Mouse (Mus musculus) embryonic facial prominence, embryonic 11.5 days (tissue): ENCODE measurements at regions not wholly inside any gene's neighbourhood (a gene's known extent, or its start where the extent isn't known, plus 50 kb on each side); places are given as distances from the start of the nearest gene placed in this dataset.

Source experiments
- ATAC-seq: fragments of 200-750 bp; cut with Nextera tagmentation; replicated peaks from 2 replicates; pipeline ENCODE4 v1.8.0; 2017; ENCODE audit warnings: low read depth; ENCODE audit not compliant: insufficient number of reproducible peaks, low FRiP score, low TSS enrichment
- DNase-seq: peaks from one replicate; pipeline ENCODE4 v3.0.0-alpha.2; 2015; ENCODE audit warnings: low spot score
- H3K27ac ChIP-seq: fragments of 300-500 bp; sonication (generic); replicated peaks from 2 replicates; pipeline ENCODE4 v1.5.1; 2014; ENCODE audit warnings: mild to moderate bottlenecking, low read depth, low read length, control low read depth
- H3K27me3 ChIP-seq: fragments of 300-500 bp; sonication (generic); 2 replicates; pipeline ENCODE4 v1.6.1; 2014; ENCODE audit warnings: mild to moderate bottlenecking, low read length, moderate library complexity, mixed read lengths; ENCODE audit not compliant: control insufficient read depth, insufficient read depth
- H3K36me3 ChIP-seq: fragments of 300-500 bp; sonication (generic); replicated peaks from 2 replicates; pipeline ENCODE4 v1.6.1; 2014; ENCODE audit warnings: low read depth, mild to moderate bottlenecking, low read length, moderate library complexity, mixed read lengths; ENCODE audit not compliant: control insufficient read depth, insufficient read depth
- H3K4me1 ChIP-seq: fragments of 300-500 bp; sonication (generic); 2 replicates; pipeline ENCODE4 v1.6.1; 2014; ENCODE audit warnings: low read length, mixed read lengths; ENCODE audit not compliant: control insufficient read depth, insufficient read depth
- H3K4me2 ChIP-seq: fragments of 300-500 bp; sonication (generic); 2 replicates; pipeline ENCODE4 v1.6.1; 2014; ENCODE audit warnings: low read depth, mild to moderate bottlenecking, control low read depth, low read length, moderate library complexity
- H3K4me3 ChIP-seq: fragments of 300-500 bp; sonication (generic); 2 replicates; pipeline ENCODE4 v1.5.1; 2014; ENCODE audit warnings: low read depth, low read length, control low read depth
- H3K9ac ChIP-seq: fragments of 300-500 bp; sonication (generic); replicated peaks from 2 replicates; pipeline ENCODE4 v1.6.1; 2014; ENCODE audit warnings: mild to moderate bottlenecking, control low read depth, low read length
- H3K9me3 ChIP-seq: fragments of 300-500 bp; sonication (generic); replicated peaks from 2 replicates; pipeline ENCODE4 v1.6.1; 2016; ENCODE audit warnings: mild to moderate bottlenecking, low read length, inconsistent platforms, mixed read lengths; ENCODE audit not compliant: control insufficient read depth
- WGBS: fragments of 180-500 bp; shearing (Covaris S2); extraction: QIAGEN DNeasy Blood & Tissue Kit; methylation state at CpG from one replicate; pipeline ENCODE4 v1.1.7; 2014; 5-methylcytosine and 5-hydroxymethylcytosine counted together

DNA sequence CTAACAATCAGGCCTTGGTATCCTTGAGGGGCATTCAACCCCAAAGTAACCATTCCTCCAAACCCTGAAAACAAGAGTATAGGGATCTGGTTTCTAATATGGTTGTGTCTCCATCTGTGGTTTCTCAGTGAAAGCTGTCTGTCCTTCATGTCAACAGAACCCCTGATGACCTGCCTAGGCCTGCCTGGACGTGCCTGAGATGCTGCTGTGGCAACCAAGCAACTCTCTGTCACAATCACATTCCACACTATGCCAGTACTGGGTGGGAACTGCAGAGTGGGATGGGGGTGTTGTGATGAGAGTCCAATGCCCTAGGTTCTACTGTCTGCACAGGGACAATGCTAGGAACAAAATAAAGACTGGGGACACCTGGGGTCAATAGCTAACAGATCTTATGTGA lies 121.1 kb upstream of the Arntl start:
- Histone ChIP-seq H3K27me3 (no peaks in the 10 kb centered on the region), H3K4me1 (no peaks in the 10 kb centered on the region), H3K27ac (no peak overlapping the region), H3K9ac (no peak overlapping the region), H3K9me3 (no peaks in the 10 kb centered on the region), H3K4me3 (no peak overlapping the region), H3K4me2 (no peak overlapping the region), H3K36me3 (no peaks in the 10 kb centered on the region)
- DNase-seq: no peak
- 72% methylated on average over 1 of the region's 1 CpGs for WGBS
- ATAC-seq: no peak

DNA sequence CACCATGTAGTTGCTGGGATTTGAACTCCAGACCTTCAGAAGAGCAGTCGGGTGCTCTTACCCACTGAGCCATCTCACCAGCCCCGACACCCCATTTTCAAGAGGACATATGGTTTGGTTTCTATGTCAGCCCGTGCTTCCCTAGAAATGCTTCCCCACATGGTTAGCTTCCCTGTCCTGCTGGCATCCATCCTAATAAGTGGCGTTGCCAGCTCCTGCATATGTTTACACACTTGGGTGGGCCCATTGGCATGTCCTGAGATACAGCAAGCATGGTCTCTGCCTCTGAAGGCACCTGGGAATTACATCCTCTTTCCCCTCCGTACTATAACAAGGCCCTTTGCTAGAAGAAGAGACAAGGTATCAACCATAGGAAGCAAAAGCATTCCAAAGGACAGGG lies 119.6 kb upstream of the Arntl start:
- ATAC-seq: no peak

DNA sequence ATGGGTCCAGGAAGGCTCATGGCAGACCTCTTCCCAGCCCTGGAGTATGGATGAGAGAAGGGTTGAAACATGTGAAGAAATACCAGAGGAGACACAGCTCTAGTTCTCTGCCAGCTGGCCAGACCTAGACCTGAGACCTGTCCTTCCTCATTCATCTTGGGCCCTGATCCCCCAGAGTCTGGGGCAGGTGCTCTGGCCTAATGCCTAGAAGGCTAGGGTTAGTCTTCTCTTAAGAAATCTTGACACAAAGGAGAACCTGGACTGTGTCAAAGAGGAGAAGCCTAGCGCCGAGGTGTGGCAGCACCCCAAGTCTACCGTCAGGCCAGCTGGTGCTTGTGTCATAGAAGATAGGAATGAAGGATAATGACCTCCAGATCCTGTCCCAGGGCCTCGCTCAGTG lies 118.2 kb upstream of the Arntl start:
- no peak for ATAC-seq
- WGBS: 84% methylated on average over 4 of the region's 4 CpGs

More for the DNA sequence above, 119.6 kb upstream of the Arntl start:
- WGBS: 90% methylated on average over 5 of the region's 5 CpGs
- Histone ChIP-seq H3K4me2 (no peak overlapping the region), H3K9ac (no peak overlapping the region), H3K27ac (no peak overlapping the region), H3K4me1 (no peaks in the 10 kb centered on the region), H3K9me3 (no peaks in the 10 kb centered on the region), H3K27me3 (no peaks in the 10 kb centered on the region), H3K4me3 (no peak overlapping the region), H3K36me3 (no peaks in the 10 kb centered on the region)
- DNase-seq: no peak

DNA sequence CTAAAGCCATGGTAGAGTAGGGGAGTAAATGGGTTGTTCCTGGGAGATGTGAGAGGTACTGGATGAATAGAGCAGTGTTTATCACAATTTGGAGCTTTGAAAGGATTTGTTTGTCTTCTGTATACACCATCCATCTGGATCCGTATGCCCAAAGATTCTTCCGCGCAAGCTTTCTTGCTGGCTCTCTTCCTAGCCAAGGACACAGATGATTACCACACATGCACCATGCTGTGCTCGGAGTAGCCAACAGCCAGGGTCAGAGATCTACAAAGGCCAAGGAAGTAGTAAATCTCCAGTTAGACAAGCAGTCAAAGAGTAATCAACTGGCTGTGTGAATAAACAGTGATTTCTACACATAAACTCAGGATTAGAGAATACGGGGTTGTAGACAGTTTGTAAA lies 113.3 kb upstream of the Arntl start:
- no peaks in the 10 kb centered on the region for H3K4me1 ChIP-seq
- H3K9ac ChIP-seq: no peak overlapping the region
- DNase-seq (no peak), ATAC-seq (no peak)
- 77% methylated on average over 5 of the region's 5 CpGs for WGBS
- no peaks in the 10 kb centered on the region for H3K9me3 ChIP-seq
- no peaks in the 10 kb centered on the region for H3K36me3 ChIP-seq
- no peak overlapping the region for H3K4me2 ChIP-seq
- H3K4me3 ChIP-seq: no peak overlapping the region
- no peak overlapping the region for H3K27ac ChIP-seq
- H3K27me3 ChIP-seq: no peaks in the 10 kb centered on the region

More for the DNA sequence above, 118.2 kb upstream of the Arntl start:
- Histone ChIP-seq H3K9me3 (no peaks in the 10 kb centered on the region), H3K27ac (no peak overlapping the region), H3K4me3 (no peak overlapping the region), H3K27me3 (no peaks in the 10 kb centered on the region), H3K9ac (no peak overlapping the region), H3K4me2 (no peak overlapping the region), H3K4me1 (no peaks in the 10 kb centered on the region), H3K36me3 (no peaks in the 10 kb centered on the region)
- DNase-seq: no peak

DNA sequence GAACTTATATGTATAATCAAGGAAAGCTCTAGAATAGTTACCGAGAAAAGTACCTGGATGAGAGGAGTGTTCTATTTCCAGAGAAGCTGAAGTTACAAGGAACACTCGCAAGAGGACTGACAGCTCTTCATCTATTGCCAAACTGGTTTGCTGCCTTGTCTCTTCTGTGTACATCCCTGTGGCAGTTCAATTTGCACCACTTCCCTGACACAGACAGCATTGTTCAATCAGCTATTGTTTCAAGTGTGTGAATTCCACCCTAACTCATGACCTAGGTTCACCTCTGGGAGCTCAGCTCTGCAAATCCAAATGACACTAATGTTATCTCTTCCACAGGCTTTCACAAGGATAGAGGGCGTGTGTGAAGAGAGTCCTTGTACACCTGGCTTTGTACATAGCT lies 112.2 kb upstream of the Arntl start:
- DNase-seq (no peak), ATAC-seq (no peak)
- Histone ChIP-seq H3K4me3 (no peak overlapping the region), H3K4me1 (no peaks in the 10 kb centered on the region), H3K4me2 (no peak overlapping the region), H3K36me3 (no peaks in the 10 kb centered on the region), H3K9ac (no peak overlapping the region), H3K27me3 (no peaks in the 10 kb centered on the region), H3K27ac (no peak overlapping the region), H3K9me3 (no peaks in the 10 kb centered on the region)
- 81% methylated on average over 3 of the region's 3 CpGs for WGBS

DNA sequence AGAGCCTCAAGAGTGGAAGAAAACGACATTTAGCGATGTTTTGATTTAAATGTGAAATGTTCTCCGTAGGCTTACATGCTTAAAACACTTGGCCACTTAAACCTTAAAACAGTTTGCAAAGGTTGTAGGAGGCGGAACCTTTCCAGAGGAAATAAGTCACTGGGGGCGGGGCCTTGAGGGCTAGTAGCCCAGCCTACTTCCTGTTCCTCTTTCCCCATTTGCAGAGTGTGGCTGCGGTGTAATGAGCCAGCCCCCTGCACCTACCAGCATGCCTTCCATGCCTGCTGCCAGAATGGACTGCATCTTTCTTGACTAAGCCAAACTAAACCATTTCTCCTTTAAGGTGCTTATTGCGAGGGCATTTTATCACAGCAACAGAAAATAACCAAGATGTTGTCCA lies 103.0 kb upstream of the Arntl start:
- Histone ChIP-seq H3K27me3 (no peaks in the 10 kb centered on the region), H3K9me3 (no peaks in the 10 kb centered on the region), H3K4me1 (no peaks in the 10 kb centered on the region), H3K4me2 (no peak overlapping the region), H3K36me3 (no peaks in the 10 kb centered on the region), H3K4me3 (no peak overlapping the region), H3K27ac (no peak overlapping the region), H3K9ac (no peak overlapping the region)
- 87% methylated on average over 7 of the region's 7 CpGs for WGBS
- no peak for DNase-seq
- ATAC-seq: no peak

DNA sequence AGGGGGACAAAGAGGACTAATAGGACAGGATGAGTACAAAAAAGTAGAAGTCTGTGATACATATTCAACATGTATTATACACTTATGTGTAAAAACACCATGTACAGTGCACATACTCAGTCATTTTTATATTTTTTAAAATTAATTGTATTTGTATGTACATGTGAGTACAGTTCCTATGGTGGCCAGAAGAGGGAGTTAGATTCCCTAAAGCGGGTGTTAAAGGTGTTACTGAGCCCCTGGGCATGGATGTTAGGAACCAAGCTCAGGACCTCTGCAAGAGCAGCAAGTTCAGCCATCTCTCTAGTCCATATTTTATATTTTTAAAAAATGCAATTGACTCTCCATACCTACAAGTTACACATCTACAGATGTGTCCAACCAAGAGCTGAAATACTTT lies 101.9 kb upstream of the Arntl start:
- no peaks in the 10 kb centered on the region for H3K27me3 ChIP-seq
- no peak overlapping the region for H3K27ac ChIP-seq
- no peak overlapping the region for H3K4me3 ChIP-seq
- H3K9ac ChIP-seq: no peak overlapping the region
- ATAC-seq (no peak), DNase-seq (no peak)
- no peaks in the 10 kb centered on the region for H3K36me3 ChIP-seq
- no peak overlapping the region for H3K4me2 ChIP-seq
- no peaks in the 10 kb centered on the region for H3K4me1 ChIP-seq
- WGBS: 55% methylated on average over 1 of the region's 1 CpGs
- no peaks in the 10 kb centered on the region for H3K9me3 ChIP-seq

DNA sequence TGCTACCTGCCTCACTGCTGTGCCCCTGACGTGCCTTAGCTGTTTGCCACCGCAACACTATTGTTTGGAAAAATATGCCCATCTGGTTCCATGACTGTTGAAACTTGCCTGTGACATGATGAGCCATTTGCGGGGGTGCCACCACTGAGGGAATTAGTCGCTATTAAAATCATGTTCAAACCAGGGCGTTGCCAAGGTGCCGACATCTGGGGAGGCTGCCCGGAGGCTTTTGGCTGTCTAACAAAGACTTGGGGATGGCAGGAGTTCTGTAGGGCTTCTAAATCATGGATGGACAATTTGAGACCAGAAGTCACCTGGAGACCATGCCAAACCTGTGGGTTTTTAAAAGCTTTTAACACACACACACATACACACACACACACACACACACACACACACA lies 100.5 kb upstream of the Arntl start:
- no peak overlapping the region for H3K9ac ChIP-seq
- H3K27ac ChIP-seq: no peak overlapping the region
- no peaks in the 10 kb centered on the region for H3K36me3 ChIP-seq
- WGBS: 93% methylated on average over 7 of the region's 7 CpGs
- DNase-seq (no peak), ATAC-seq (no peak)
- H3K27me3 ChIP-seq: no peaks in the 10 kb centered on the region
- H3K4me2 ChIP-seq: no peak overlapping the region
- no peaks in the 10 kb centered on the region for H3K9me3 ChIP-seq
- H3K4me1 ChIP-seq: no peaks in the 10 kb centered on the region
- H3K4me3 ChIP-seq: no peak overlapping the region

DNA sequence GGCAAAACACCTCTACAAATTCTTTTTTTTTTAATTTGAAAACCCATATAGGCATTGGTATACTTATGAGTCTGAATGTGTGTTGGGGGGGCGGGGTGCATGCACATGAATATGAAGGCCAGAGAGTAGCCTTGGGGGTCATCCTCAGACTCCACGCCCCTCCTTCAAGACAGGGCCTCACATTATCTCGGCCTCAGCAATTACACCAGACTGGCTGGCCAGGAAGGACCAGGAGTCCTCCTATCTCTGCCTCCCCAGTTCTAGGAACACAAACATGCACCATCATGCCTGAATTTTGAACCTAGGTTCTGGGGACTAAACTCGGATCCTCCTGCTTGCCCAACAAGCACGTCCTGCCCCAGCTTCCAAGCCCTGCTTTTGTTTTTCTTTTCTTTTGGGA lies 99.3 kb upstream of the Arntl start:
- H3K4me1 ChIP-seq: no peaks in the 10 kb centered on the region
- no peak overlapping the region for H3K27ac ChIP-seq
- no peak overlapping the region for H3K9ac ChIP-seq
- ATAC-seq (no peak), DNase-seq (no peak)
- no peak overlapping the region for H3K4me2 ChIP-seq
- no peaks in the 10 kb centered on the region for H3K9me3 ChIP-seq
- 73% methylated on average over 5 of the region's 5 CpGs for WGBS
- H3K4me3 ChIP-seq: no peak overlapping the region
- no peaks in the 10 kb centered on the region for H3K27me3 ChIP-seq
- H3K36me3 ChIP-seq: no peaks in the 10 kb centered on the region
